Mouse (Mus musculus): ENCODE data around the gene Dtd2. TPM values are rescaled to one million over a fixed set of nuclear protein-coding genes. Genes with fewer than 3 reads are reported as not detected.

Gene Dtd2
- total RNA-seq, 2 experiments from 2014 or later, result 8.5 to 15.4 TPM

GRCm38 (mm10) chr12:51990629-51991028 is 15.7 kb downstream of the Dtd2 start:
- no peak for ATAC-seq (replicated peaks; ENCODE audit: low FRiP score, low TSS enrichment, poor library complexity, severe bottlenecking)

DNA sequence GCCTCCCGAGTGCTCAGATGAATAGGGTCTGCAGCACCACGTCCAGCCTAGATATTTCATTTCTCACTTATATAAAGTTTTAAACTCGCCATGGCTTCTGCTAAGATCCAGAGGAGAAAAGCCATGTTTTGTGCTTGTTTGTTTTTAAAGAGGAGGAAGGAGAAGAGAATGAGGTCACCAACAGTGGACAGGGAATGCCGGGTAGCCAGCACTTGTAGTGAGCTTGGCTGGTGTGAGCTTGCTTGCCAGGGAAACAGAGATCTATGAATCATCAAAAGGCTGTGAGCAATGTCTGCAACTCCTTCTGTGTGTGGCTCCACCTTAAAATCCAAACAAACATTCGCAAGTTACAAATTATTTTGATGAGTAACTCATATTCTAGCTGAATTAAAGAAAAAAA is 17.8 kb downstream of the Dtd2 start:
- ATAC-seq (replicated peaks; ENCODE audit: low FRiP score, low TSS enrichment, poor library complexity, severe bottlenecking), result no peak

DNA sequence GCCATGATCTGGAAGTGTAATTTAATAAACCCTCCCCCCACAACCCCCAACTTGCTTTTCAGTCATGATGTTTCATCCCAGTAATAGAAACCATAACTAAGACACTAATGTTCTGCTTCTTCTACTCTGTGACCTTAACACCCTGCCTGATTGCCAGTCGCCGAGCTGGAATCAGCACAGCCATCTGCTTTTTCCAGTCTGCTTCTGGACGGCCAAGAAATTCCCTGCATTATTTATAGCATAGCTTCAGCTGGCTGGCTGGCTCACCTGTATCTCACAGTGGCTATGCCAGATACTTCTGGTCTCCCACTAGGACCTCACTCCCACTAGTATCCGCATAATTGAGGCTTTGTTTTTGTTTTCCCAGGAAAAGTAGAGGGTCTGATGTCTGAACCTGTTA is 20.5 kb downstream of the Dtd2 start:
- ATAC-seq (replicated peaks; ENCODE audit: low FRiP score, low TSS enrichment, poor library complexity, severe bottlenecking), result no peak

GRCm38 (mm10) chr12:51985163-51985748 is 21.0 kb downstream of the Dtd2 start:
- ATAC-seq (replicated peaks; ENCODE audit: low FRiP score, low TSS enrichment, poor library complexity, severe bottlenecking), result no peak

- ATAC-seq (replicated peaks; ENCODE audit: low FRiP score, low TSS enrichment, poor library complexity, severe bottlenecking), result no peak
Measured at GRCm38 (mm10) chr12:51983625-51984024, 22.7 kb downstream of the Dtd2 start.

- ATAC-seq (replicated peaks; ENCODE audit: low FRiP score, low TSS enrichment, poor library complexity, severe bottlenecking), result no peak
Measured at GRCm38 (mm10) chr12:51976531-51976930, 29.8 kb downstream of the Dtd2 start.

- ATAC-seq (replicated peaks; ENCODE audit: low FRiP score, low TSS enrichment, poor library complexity, severe bottlenecking), result no peak
Measured at GRCm38 (mm10) chr12:51974381-51974780, 31.9 kb downstream of the Dtd2 start.

GRCm38 (mm10) chr12:51972269-51973065 is 33.8 kb downstream of the Dtd2 start:
- ATAC-seq (replicated peaks; ENCODE audit: low FRiP score, low TSS enrichment, poor library complexity, severe bottlenecking), result no peak

DNA sequence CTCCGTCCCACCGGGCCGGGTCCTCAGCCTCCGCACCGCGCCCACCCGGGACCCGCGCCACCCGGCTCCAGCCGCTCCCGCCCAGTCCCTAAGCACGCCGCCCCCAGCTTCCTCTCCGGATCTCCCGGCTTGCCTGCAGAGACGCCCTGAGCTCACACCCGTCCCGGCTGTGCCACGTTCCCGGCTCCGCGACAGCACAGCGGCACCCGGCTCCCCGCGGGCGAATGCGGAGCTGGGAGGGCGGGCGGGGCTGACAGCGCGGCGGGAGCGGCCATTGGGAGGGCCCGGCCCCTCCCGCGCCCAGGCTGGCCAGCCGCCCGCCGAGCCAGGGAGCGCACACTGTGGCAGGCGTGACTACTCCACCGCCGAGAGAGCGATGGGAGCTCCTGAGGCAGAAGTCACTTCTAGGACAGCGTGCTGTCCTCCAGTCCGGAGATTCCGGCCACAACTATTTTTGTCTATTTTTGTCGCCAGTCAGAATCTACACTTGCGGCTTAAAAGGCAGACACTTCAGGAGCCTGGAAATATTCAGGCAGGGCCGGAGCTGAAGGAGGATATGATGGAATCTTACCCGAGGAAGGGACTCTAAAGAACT is 35.1 kb downstream of the Dtd2 start, which contains the start of gene Heatr5a:
Gene Heatr5a, minus strand, starts transcription at position 252 of the 595 bp plus-strand sequence.
- peak; percentile 72 for ATAC-seq (replicated peaks; ENCODE audit: low FRiP score, low TSS enrichment, poor library complexity, severe bottlenecking)

DNA sequence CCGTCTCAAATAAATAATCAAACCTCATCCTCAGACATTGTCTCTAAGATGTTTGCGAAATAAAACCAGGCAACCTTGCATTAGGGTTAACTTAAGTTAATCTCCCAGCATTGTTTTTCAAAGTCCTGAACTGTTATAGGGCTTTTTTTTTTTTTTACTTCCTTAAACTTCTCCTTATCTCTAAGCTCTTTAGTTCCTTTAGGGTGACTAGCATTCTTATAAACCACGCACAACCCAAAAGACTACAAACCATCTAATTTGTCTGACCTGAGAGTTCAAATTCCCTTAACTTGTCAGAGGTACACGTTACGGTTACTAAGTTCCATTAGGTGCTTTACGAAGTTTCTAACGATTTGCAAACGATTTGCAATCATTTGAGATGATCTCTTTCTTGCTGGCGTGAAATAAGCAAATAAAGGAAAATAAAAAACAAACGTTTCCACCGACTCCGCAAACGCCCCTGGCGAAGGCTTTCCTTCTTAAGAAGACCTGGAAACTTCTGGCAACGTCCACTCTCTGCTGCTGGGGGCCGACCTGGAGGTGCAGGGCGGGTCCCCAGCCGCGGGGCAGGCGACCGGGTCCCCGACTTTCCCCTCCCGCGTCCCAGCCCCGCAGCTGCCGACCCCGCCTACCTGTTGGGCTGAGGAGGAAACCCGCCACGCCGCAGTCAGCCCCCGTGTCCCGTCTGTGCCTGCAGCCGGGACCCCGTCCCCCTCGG is 35.8 kb downstream of the Dtd2 start:
- peak; percentile 39 for ATAC-seq (replicated peaks; ENCODE audit: low FRiP score, low TSS enrichment, poor library complexity, severe bottlenecking)

DNA sequence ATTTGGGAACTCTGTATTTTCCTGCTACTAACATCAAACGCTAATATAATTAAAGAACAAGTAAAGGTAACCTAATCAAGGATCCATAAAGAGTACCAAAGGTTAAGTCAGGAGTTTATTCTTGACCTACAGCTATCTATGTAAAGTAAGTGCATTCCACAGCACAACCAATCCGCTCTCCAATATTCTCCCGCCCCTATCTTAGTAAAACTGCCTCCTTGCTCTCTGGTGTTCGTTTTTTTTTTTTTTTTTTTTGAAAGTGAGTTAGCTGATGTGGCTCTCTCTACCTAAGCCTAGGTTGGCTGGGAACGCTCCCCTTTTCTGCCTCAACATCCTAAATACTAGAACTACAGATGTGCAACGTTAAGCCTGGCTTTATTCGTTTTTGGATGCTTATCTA is 36.4 kb downstream of the Dtd2 start:
- ATAC-seq (replicated peaks; ENCODE audit: low FRiP score, low TSS enrichment, poor library complexity, severe bottlenecking), result peak; percentile 71

- ATAC-seq (replicated peaks; ENCODE audit: low FRiP score, low TSS enrichment, poor library complexity, severe bottlenecking), result no peak
Measured at GRCm38 (mm10) chr12:51969092-51969491, 37.2 kb downstream of the Dtd2 start.

DNA sequence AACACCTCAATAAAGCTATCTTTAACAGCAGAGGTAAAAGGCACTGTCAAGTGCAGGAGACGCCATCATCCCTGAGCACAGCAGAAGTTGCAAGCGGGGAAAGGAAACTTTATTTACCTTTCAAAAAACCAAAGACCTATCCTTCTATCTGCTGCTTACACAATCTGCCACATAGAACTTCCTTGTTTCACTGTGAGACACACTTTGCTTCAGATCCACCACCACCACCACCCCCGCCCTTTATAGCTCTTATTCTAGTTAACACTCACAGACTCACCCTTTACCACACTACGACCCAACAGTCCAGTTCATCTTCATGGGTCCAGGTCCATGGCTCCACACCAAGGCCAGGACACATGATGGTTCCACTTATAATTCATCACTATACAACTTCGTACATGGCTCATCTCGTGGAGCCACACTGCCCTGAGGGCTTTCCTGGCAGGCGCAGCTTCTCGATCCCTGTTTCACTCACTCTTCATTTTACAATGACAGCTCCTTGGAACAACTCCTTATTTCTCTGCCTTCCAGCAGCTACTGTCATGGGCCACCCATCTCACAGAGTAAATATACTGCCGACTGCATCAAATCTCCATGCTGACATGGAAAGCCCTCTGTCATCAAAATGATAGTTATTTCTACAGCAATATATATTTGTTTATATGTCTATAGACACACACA is 38.2 kb downstream of the Dtd2 start:
- ATAC-seq (replicated peaks; ENCODE audit: low FRiP score, low TSS enrichment, poor library complexity, severe bottlenecking), result no peak

- no peak for ATAC-seq (replicated peaks; ENCODE audit: low FRiP score, low TSS enrichment, poor library complexity, severe bottlenecking)
Measured at GRCm38 (mm10) chr12:51957626-51958025, 48.7 kb downstream of the Dtd2 start.

- no peak for ATAC-seq (replicated peaks; ENCODE audit: low FRiP score, low TSS enrichment, poor library complexity, severe bottlenecking)
Measured at GRCm38 (mm10) chr12:51952309-51952708, 54.0 kb downstream of the Dtd2 start.

- ATAC-seq (replicated peaks; ENCODE audit: low FRiP score, low TSS enrichment, poor library complexity, severe bottlenecking), result no peak
Measured at GRCm38 (mm10) chr12:51947498-51947945, 58.8 kb downstream of the Dtd2 start.

GRCm38 (mm10) chr12:51945331-51945730 is 61.0 kb downstream of the Dtd2 start:
- ATAC-seq (replicated peaks; ENCODE audit: low FRiP score, low TSS enrichment, poor library complexity, severe bottlenecking), result no peak

GRCm38 (mm10) chr12:51939848-51940247 is 66.5 kb downstream of the Dtd2 start:
- no peak for ATAC-seq (replicated peaks; ENCODE audit: low FRiP score, low TSS enrichment, poor library complexity, severe bottlenecking)

All from megakaryocyte-erythroid progenitor cell, adult 5-6 weeks (primary cell).